Mouse (Mus musculus) heart, postnatal 0 days (tissue): Measurements from ENCODE around the gene Slc8a3.

Source experiments
- CTCF ChIP-seq: IDR thresholded peaks from 2 replicates; pipeline ENCODE4 v1.5.1; 2016; ENCODE audit warnings: antibody characterized with exemption, control low read depth, low read depth
- EP300 ChIP-seq: IDR thresholded peaks from 2 replicates; pipeline ENCODE4 v1.6.1; 2016; ENCODE audit warnings: antibody characterized with exemption, low read depth

GRCm38 (mm10) chr12:81188423-81188822, 144.6 kb downstream of the Slc8a3 start:
- TF ChIP-seq EP300: no peak
- no peak for TF ChIP-seq CTCF
